Mouse (Mus musculus) urinary bladder, postnatal 0 days (tissue): ENCODE measurements around the gene Gm266. TPM values are rescaled to one million over a fixed set of nuclear protein-coding genes. Genes with fewer than 3 reads are reported as not detected.

Experiments
- polyA plus RNA-seq: library from polyadenylated mRNA; unstranded; fragments of >200 nt; fragmentation: Nextera tagmentation; extraction: Ambion mirVana; gene quantifications from 2 replicates; pipeline ENCODE4 v1.2.1, GENCODE M21; 2015

Gm266 gene
- polyA plus RNA-seq = 14.4 and 14.9 TPM in 2 replicates

GRCm38 (mm10) chr12:111485652-111486306 is at the start of gene Gm266:
Gene Gm266, minus strand, starts transcription at chr12:111485823.

GRCm38 (mm10) chr12:111442309-111443010 is 43.2 kb downstream of the Gm266 start, which contains the start of gene Tnfaip2:
Gene Tnfaip2, plus strand, starts transcription at chr12:111442469.

Other genes with a start within 250 kb of the Gm266 start
- 0.63 and 0.72 TPM in 2 replicates for gene Amn, start 214.7 kb downstream of the Gm266 start, polyA plus RNA-seq
- 27.2 and 27.5 TPM in 2 replicates for gene Cdc42bpb, start 108.1 kb downstream of the Gm266 start, polyA plus RNA-seq
- gene Lbhd2, start 79.0 kb downstream of the Gm266 start, polyA plus RNA-seq = 0.20 and 0.25 TPM in 2 replicates
- gene Exoc3l4, start 68.8 kb downstream of the Gm266 start, polyA plus RNA-seq = 5.6 and 7.1 TPM in 2 replicates
- gene Tnfaip2, start 43.4 kb downstream of the Gm266 start, polyA plus RNA-seq = 26.2 and 29.6 TPM in 2 replicates
- 428 and 477 TPM in 2 replicates for gene Eif5, start 52.2 kb upstream of the Gm266 start, polyA plus RNA-seq
- 19.7 and 21.8 TPM in 2 replicates for gene Mark3, start 88.7 kb upstream of the Gm266 start, polyA plus RNA-seq
- 2,312 and 2,495 TPM in 2 replicates for gene Ckb, start 186.5 kb upstream of the Gm266 start, polyA plus RNA-seq
- 13.8 and 14.8 TPM in 2 replicates for gene Trmt61a, start 192.3 kb upstream of the Gm266 start, polyA plus RNA-seq
- 41.5 and 46.1 TPM in 2 replicates for gene Bag5, start 227.4 kb upstream of the Gm266 start, polyA plus RNA-seq
- 45.0 and 45.7 TPM in 2 replicates for gene Apopt1, start 227.4 kb upstream of the Gm266 start, polyA plus RNA-seq